In genomic region chr6:125095391-125096278, GRCm38 (mm10) we compare ENCODE assay signal across 8 mouse cellular contexts. TPM values are rescaled to one million over a fixed set of nuclear protein-coding genes. Genes with fewer than 3 reads are reported as not detected.
DNase-seq lines count a peak whose midpoint lies in the region; ATAC-seq lines count a peak whose summit lies in the region.

Gene Chd4 (plus strand): TSS chr6:125095981.

- peaks cover 34% of the 10 kb centered on the region for H3K36me3 ChIP-seq in hindbrain, embryonic 10.5 days
- peaks cover 10% of the 10 kb centered on the region for H3K36me3 ChIP-seq in lung, embryonic 16.5 days (ENCODE audit: control insufficient read depth, insufficient read depth, low read length)

- H3K9me3 ChIP-seq in hindbrain, embryonic 10.5 days, result no peaks in the 10 kb centered on the region
- H3K9me3 ChIP-seq in lung, embryonic 16.5 days (ENCODE audit: control insufficient read depth, low read length), result no peaks in the 10 kb centered on the region

- H3K27ac ChIP-seq in hindbrain, embryonic 10.5 days, result peak within 1 kb of the TSS; percentile 98
- peak within 1 kb of the TSS; percentile 95 for H3K27ac ChIP-seq in lung, embryonic 16.5 days (ENCODE audit: low read length)

- H3K9ac ChIP-seq in lung, embryonic 16.5 days (ENCODE audit: low read length), result peak within 1 kb of the TSS; percentile 92

- H3K4me1 ChIP-seq in hindbrain, embryonic 10.5 days (replicated peaks), result peaks cover 62% of the 10 kb centered on the region
- H3K4me1 ChIP-seq in lung, embryonic 16.5 days (replicated peaks; ENCODE audit: control insufficient read depth, insufficient read depth, low read length), result peaks cover 32% of the 10 kb centered on the region

- ATAC-seq in lung, embryonic 16.5 days (ENCODE audit: low read depth), result peak; percentile 81

- DNase-seq in MN1 (ENCODE audit: low spot score), result peak; percentile 74
- DNase-seq in cerebellum, adult 9-10 months, result peak; percentile 97
- DNase-seq in frontal cortex, adult 2 months (ENCODE audit: extremely low spot score in 1 of 2, low spot score in 1 of 2), result peak; percentile 89 to 96
- DNase-seq in hindbrain, embryonic 10.5 days (ENCODE audit: low spot score), result peak; percentile 94
- peak; percentile 97 for DNase-seq in layer of hippocampus, adult 9-11 months
- peak; percentile 81 for DNase-seq in ovary, postnatal 10 days (ENCODE audit: low spot score)
- DNase-seq in thymus, postnatal 0 days (ENCODE audit: low spot score), result peak; percentile 94

- H3K4me3 ChIP-seq in hindbrain, embryonic 10.5 days, result peak within 1 kb of the TSS; percentile 100
- H3K4me3 ChIP-seq in lung, embryonic 16.5 days (ENCODE audit: low read length), result peak within 1 kb of the TSS; percentile 90

- WGBS in hindbrain, embryonic 10.5 days, result 3% methylated on average over 45 of the region's 45 CpGs
- WGBS in lung, embryonic 16.5 days, result 2% methylated on average over 41 of the region's 45 CpGs

- H3K27me3 ChIP-seq in hindbrain, embryonic 10.5 days (ENCODE audit: insufficient read depth, poor library complexity, severe bottlenecking), result no peaks in the 10 kb centered on the region
- no peaks in the 10 kb centered on the region for H3K27me3 ChIP-seq in lung, embryonic 16.5 days (ENCODE audit: control insufficient read depth, insufficient read depth, low read depth, low read length)

- peak within 1 kb of the TSS; percentile 95 for H3K4me2 ChIP-seq in lung, embryonic 16.5 days (ENCODE audit: low read depth, low read length)

RNA-seq across cellular contexts. Expression of gene Chd4, which starts in this region (rescaled TPM):
- 91.3 and 103 TPM in 2 replicates for polyA plus RNA-seq in frontal cortex, adult 2 months (2012; rRNA removed)
- 95.7 and 97.6 TPM in 2 replicates for polyA plus RNA-seq in hindbrain, embryonic 10.5 days (2016; fragmentation: Nextera tagmentation; extraction: Ambion mirVana)
- polyA plus RNA-seq in lung, embryonic 16.5 days (2015; fragmentation: Nextera tagmentation; extraction: Ambion mirVana), result 58.2 and 59.4 TPM in 2 replicates
- 70.0 and 84.9 TPM in 2 replicates for polyA plus RNA-seq in thymus, postnatal 0 days (2015; fragmentation: Nextera tagmentation; extraction: Ambion mirVana)

Comparison
In these comparisons a context has a peak if more than half of its experiments do, and no peak if none do; other contexts are left out.
1. Peak in every context shown above with its lines: DNase-seq, ATAC-seq, H3K4me3 ChIP-seq and H3K27ac ChIP-seq.